Mouse (Mus musculus) midbrain, postnatal 0 days (tissue): Measurements from ENCODE around the gene Sh2d5. TPM values are rescaled to one million over a fixed set of nuclear protein-coding genes. Genes with fewer than 3 reads are reported as not detected.

ENCODE experiments used
- ATAC-seq: fragments of 200-750 bp; cut with Nextera tagmentation; 2 replicates; pipeline ENCODE4 v1.8.0; 2017; ENCODE audit warnings: moderate number of reproducible peaks, mild to moderate bottlenecking, moderate TSS enrichment, moderate library complexity; ENCODE audit not compliant: low FRiP score
- DNase-seq: peaks from one replicate; pipeline ENCODE4 v3.0.0-alpha.2; 2015; ENCODE audit warnings: low spot score
- H3K27ac ChIP-seq: fragments of 300-500 bp; sonication (generic); 2 replicates; pipeline ENCODE4 v1.5.1; 2014; ENCODE audit warnings: low read depth, mild to moderate bottlenecking, low read length, mixed read lengths
- H3K27me3 ChIP-seq: fragments of 300-500 bp; sonication (generic); 2 replicates; pipeline ENCODE4 v1.6.1; 2014; ENCODE audit warnings: low read length, control low read depth, mixed read lengths; ENCODE audit not compliant: insufficient read depth
- H3K36me3 ChIP-seq: fragments of 300-500 bp; sonication (generic); 2 replicates; pipeline ENCODE4 v1.6.1; 2014; ENCODE audit warnings: low read length, control low read depth, mixed read lengths; ENCODE audit not compliant: insufficient read depth
- H3K4me1 ChIP-seq: fragments of 300-500 bp; sonication (generic); 2 replicates; pipeline ENCODE4 v1.6.1; 2014; ENCODE audit warnings: mild to moderate bottlenecking, control low read depth, antibody characterized with exemption, low read length, mixed read lengths; ENCODE audit not compliant: insufficient read depth
- H3K4me2 ChIP-seq: fragments of 300-500 bp; sonication (generic); 2 replicates; pipeline ENCODE4 v1.6.1; 2014; ENCODE audit warnings: low read depth, mild to moderate bottlenecking, low read length, mixed read lengths; ENCODE audit not compliant: poor library complexity, severe bottlenecking
- H3K4me3 ChIP-seq: fragments of 300-500 bp; sonication (generic); 2 replicates; pipeline ENCODE4 v1.5.1; 2014; ENCODE audit warnings: low read depth, mild to moderate bottlenecking, low read length, moderate library complexity
- H3K9ac ChIP-seq: fragments of 300-500 bp; sonication (generic); replicated peaks from 2 replicates; pipeline ENCODE4 v1.6.1; 2014; ENCODE audit warnings: mild to moderate bottlenecking, low read length, moderate library complexity, mixed read lengths; ENCODE audit not compliant: poor library complexity, severe bottlenecking
- H3K9me3 ChIP-seq: fragments of 300-500 bp; sonication (generic); 2 replicates; pipeline ENCODE4 v1.6.1; 2016; ENCODE audit warnings: low read length, control low read depth
- CTCF ChIP-seq: IDR thresholded peaks from 2 replicates; pipeline ENCODE4 v1.5.1; 2016; ENCODE audit warnings: antibody characterized with exemption, mild to moderate bottlenecking
- WGBS: fragments of 180-500 bp; shearing (Covaris S2); extraction: QIAGEN DNeasy Blood & Tissue Kit; methylation state at CpG from one replicate; pipeline ENCODE4 v1.1.7; 2014; 5-methylcytosine and 5-hydroxymethylcytosine counted together
- polyA plus RNA-seq: library from polyadenylated mRNA; unstranded; fragments of >200 nt; fragmentation: Nextera tagmentation; extraction: Ambion mirVana; gene quantifications from 2 replicates; pipeline ENCODE4 v1.2.1, GENCODE M21; 2015
- total RNA-seq: library from RNA; depleted of rRNA; stranded (reverse); fragments of >200 nt; gene quantifications from 2 replicates; pipeline ENCODE4 v1.2.3, GENCODE M21; 2014

Sh2d5 gene
- total and polyA plus RNA-seq, 2 experiments from 2014 or later = 19.2 to 29.8 TPM

GRCm38 (mm10) chr4:138216200-138216890 lies 33.9 kb upstream of the Sh2d5 start, which contains the start of gene Hp1bp3:
TSS of gene Hp1bp3 (plus strand) at chr4:138216296.
- Histone ChIP-seq H3K4me1 (peaks cover 7% of the 10 kb centered on the region), H3K27ac (peak within 1 kb of the TSS; percentile 100), H3K9me3 (no peaks in the 10 kb centered on the region), H3K4me3 (peak within 1 kb of the TSS; percentile 93), H3K9ac (peak within 1 kb of the TSS; percentile 96), H3K4me2 (peak within 1 kb of the TSS; percentile 78), H3K36me3 (no peaks in the 10 kb centered on the region), H3K27me3 (no peaks in the 10 kb centered on the region)
- 1% methylated on average over 61 of the region's 84 CpGs for WGBS
- peak; percentile 74 for ATAC-seq
- peak; percentile 86 for DNase-seq
- no peak for TF ChIP-seq CTCF

GRCm38 (mm10) chr4:138216891-138217392 lies 33.3 kb upstream of the Sh2d5 start:
- Histone ChIP-seq H3K4me2 (peak overlapping the region; percentile 78), H3K27me3 (no peaks in the 10 kb centered on the region), H3K9me3 (no peaks in the 10 kb centered on the region), H3K27ac (peak overlapping the region; percentile 100), H3K4me1 (peaks cover 7% of the 10 kb centered on the region), H3K36me3 (no peaks in the 10 kb centered on the region; the same call in 1 of the 2 replicates), H3K9ac (peak overlapping the region; percentile 96), H3K4me3 (peak overlapping the region; percentile 93)
- no peak for TF ChIP-seq CTCF
- peak; percentile 97 for ATAC-seq
- DNase-seq = peak; percentile 98
- under 1% methylated on average over 36 of the region's 68 CpGs for WGBS

GRCm38 (mm10) chr4:138217441-138217840 lies 32.8 kb upstream of the Sh2d5 start:
- Histone ChIP-seq H3K4me3 (peak overlapping the region; percentile 93), H3K27ac (peak overlapping the region; percentile 100), H3K36me3 (peaks cover 4% of the 10 kb centered on the region), H3K9ac (peak overlapping the region; percentile 96), H3K9me3 (no peaks in the 10 kb centered on the region), H3K27me3 (no peaks in the 10 kb centered on the region), H3K4me1 (peaks cover 7% of the 10 kb centered on the region), H3K4me2 (peak overlapping the region; percentile 78)
- DNase-seq (peak; percentile 13), ATAC-seq (0 out of 2 replicates have a peak, but pooled peaks have one; percentile 13)
- WGBS = under 1% methylated on average over 36 of the region's 36 CpGs
- no peak for TF ChIP-seq CTCF

GRCm38 (mm10) chr4:138217951-138218685 lies 32.1 kb upstream of the Sh2d5 start:
- H3K9ac ChIP-seq = peak overlapping the region; percentile 96
- H3K36me3 ChIP-seq = peaks cover 11% of the 10 kb centered on the region
- H3K27me3 ChIP-seq = no peaks in the 10 kb centered on the region
- 75% methylated on average over 11 of the region's 11 CpGs for WGBS
- H3K9me3 ChIP-seq = no peaks in the 10 kb centered on the region
- H3K4me3 ChIP-seq = peak overlapping the region; percentile 93
- H3K4me1 ChIP-seq = peaks cover 7% of the 10 kb centered on the region
- ATAC-seq (no peak), DNase-seq (no peak)
- TF ChIP-seq CTCF = no peak
- peak overlapping the region; percentile 100 for H3K27ac ChIP-seq
- H3K4me2 ChIP-seq = peak overlapping the region; percentile 78

GRCm38 (mm10) chr4:138219331-138219730 lies 30.9 kb upstream of the Sh2d5 start:
- peaks cover 7% of the 10 kb centered on the region for H3K4me1 ChIP-seq
- H3K4me2 ChIP-seq = no peak overlapping the region
- H3K27me3 ChIP-seq = no peaks in the 10 kb centered on the region
- no peak for TF ChIP-seq CTCF
- DNase-seq (no peak), ATAC-seq (no peak)
- WGBS = 87% methylated on average over 5 of the region's 5 CpGs
- H3K9me3 ChIP-seq = no peaks in the 10 kb centered on the region
- no peak overlapping the region for H3K9ac ChIP-seq
- no peak overlapping the region for H3K4me3 ChIP-seq
- H3K36me3 ChIP-seq = peaks cover 23% of the 10 kb centered on the region
- H3K27ac ChIP-seq = no peak overlapping the region
